Mouse (Mus musculus) E14TG2a.4 (cell line): ENCODE data around the gene Atp9a.

ENCODE experiments used
- CTCF ChIP-seq: conservative IDR thresholded peaks from 2 replicates; pipeline ENCODE4 v1.5.1; 2014; ENCODE audit warnings: low read length
- NANOG ChIP-seq: IDR thresholded peaks from 2 replicates; pipeline ENCODE4 v1.6.1; 2014; ENCODE audit warnings: borderline replicate concordance, low read length, mixed read lengths
- POU5F1 ChIP-seq: IDR thresholded peaks from 2 replicates; pipeline ENCODE4 v1.6.1; 2014; ENCODE audit warnings: low read length, borderline replicate concordance

DNA sequence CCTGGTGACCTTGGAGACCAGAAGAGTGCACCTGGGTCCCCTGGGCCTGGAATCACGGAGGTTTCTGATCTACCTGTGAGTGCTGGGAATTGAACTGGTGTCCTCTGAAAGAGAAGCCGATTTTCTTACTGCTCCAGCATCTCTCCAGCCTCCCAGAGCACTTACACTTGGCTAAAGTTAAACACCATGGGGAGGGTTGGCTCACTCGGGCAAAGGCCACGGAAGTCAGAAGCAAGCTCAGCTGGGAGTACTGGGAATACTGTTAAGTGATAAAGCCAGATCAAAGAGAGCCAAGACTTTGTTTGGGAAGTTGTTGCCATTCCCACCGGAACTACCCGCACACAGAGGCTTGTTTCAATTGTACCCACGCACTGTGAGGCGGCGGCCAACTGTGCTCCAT, 87.7 kb downstream of the Atp9a start:
- no peak for TF ChIP-seq CTCF
- no peak for TF ChIP-seq POU5F1
- no peak for TF ChIP-seq NANOG
